Mouse (Mus musculus): ENCODE data around the gene Ankrd45.

DNA sequence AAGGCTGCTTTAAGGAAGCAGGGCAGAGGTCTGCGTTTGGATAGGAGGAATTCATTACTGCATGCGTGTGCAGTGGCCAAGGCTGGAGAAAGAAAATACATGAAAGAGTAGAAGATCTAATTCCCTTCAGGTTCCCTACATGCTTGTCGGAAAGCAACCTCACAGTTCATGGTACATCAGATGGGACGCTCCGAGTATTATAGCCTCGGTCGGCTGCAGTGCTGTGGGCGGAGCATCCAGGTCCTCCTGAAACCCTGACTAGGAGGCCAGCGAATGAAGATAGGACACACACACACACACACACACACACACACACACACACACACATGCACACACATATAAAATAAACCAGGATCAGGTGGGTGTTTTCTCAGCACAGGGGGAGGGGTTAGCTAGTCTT lies 41.2 kb downstream of the Ankrd45 start:
- TF ChIP-seq CTCF (IDR thresholded peaks at IDR 0.05; ENCODE audit: low read depth, low read length), result no peak
- no peak for TF ChIP-seq POLR2A (IDR thresholded peaks at IDR 0.05; ENCODE audit: insufficient read depth, low read length)

Data from ES-Bruce4 (cell line).